ENCODE assay signal across 16 mouse cellular contexts in genomic region chr7:101286891-101287290, GRCm38 (mm10). TPM values are rescaled to one million over a fixed set of nuclear protein-coding genes. Genes with fewer than 3 reads are reported as not detected.
A peak's percentile ranks its signal among the peaks of the same experiment; 100 is the strongest.
DNase-seq lines count a peak whose midpoint lies in the region; ATAC-seq lines count a peak whose summit lies in the region.
"Had no signal": no experiment of that assay in that cellular context is flagged by ENCODE, and none has a peak within 500 bp of the region (broad histone marks: within the 10 kb centered on the region; RNA-seq: fewer than 3 reads in every experiment).

No protein-coding gene starts in this region.

- no peak overlapping the region for H3K4me3 ChIP-seq in embryonic facial prominence, embryonic 14.5 days (ENCODE audit: low read depth, low read length)
- no peak overlapping the region for H3K4me3 ChIP-seq in embryonic facial prominence, embryonic 10.5 days
- no peak overlapping the region for H3K4me3 ChIP-seq in kidney, embryonic 15.5 days (replicated peaks)
- H3K4me3 ChIP-seq in limb, embryonic 13.5 days: no peak overlapping the region
- H3K4me3 ChIP-seq in limb, embryonic 10.5 days: no peak overlapping the region
- H3K4me3 ChIP-seq: forebrain, embryonic 12.5 days; hindbrain, embryonic 10.5 days; hindbrain, embryonic 15.5 days had no signal

- no peaks in the 10 kb centered on the region for H3K4me1 ChIP-seq in embryonic facial prominence, embryonic 14.5 days (ENCODE audit: control insufficient read depth, insufficient read depth, low read length)
- no peaks in the 10 kb centered on the region for H3K4me1 ChIP-seq in embryonic facial prominence, embryonic 10.5 days
- no peaks in the 10 kb centered on the region for H3K4me1 ChIP-seq in kidney, embryonic 15.5 days
- H3K4me1 ChIP-seq in limb, embryonic 13.5 days: no peaks in the 10 kb centered on the region
- H3K4me1 ChIP-seq in limb, embryonic 10.5 days: no peaks in the 10 kb centered on the region
- H3K4me1 ChIP-seq: forebrain, embryonic 12.5 days; hindbrain, embryonic 10.5 days; hindbrain, embryonic 15.5 days had no signal

- DNase-seq in embryonic facial prominence, embryonic 14.5 days (ENCODE audit: low spot score): no peak
- DNase-seq in embryonic facial prominence, embryonic 10.5 days (ENCODE audit: low spot score): no peak
- no peak for DNase-seq in kidney, adult 11 months
- no peak for DNase-seq in limb, embryonic 10.5 days (ENCODE audit: low spot score)
- no peak for DNase-seq in gastrocnemius, postnatal 10 days
- DNase-seq: adrenal gland, postnatal 25 days; cerebellum, postnatal 10 days; gastrocnemius, postnatal 14 days; heart, postnatal 10 days had no signal

- H3K9ac ChIP-seq in embryonic facial prominence, embryonic 14.5 days (ENCODE audit: low read depth, low read length): no peak overlapping the region
- no peak overlapping the region for H3K9ac ChIP-seq in kidney, embryonic 15.5 days
- no peak overlapping the region for H3K9ac ChIP-seq in limb, embryonic 13.5 days
- H3K9ac ChIP-seq: forebrain, embryonic 12.5 days; hindbrain, embryonic 15.5 days had no signal

- no peaks in the 10 kb centered on the region for H3K27me3 ChIP-seq in embryonic facial prominence, embryonic 14.5 days (replicated peaks; ENCODE audit: control insufficient read depth, insufficient read depth, low read length)
- H3K27me3 ChIP-seq in embryonic facial prominence, embryonic 10.5 days (replicated peaks; ENCODE audit: low read depth, poor library complexity, severe bottlenecking): no peaks in the 10 kb centered on the region
- H3K27me3 ChIP-seq in kidney, embryonic 15.5 days: no peaks in the 10 kb centered on the region
- no peaks in the 10 kb centered on the region for H3K27me3 ChIP-seq in limb, embryonic 13.5 days
- no peaks in the 10 kb centered on the region for H3K27me3 ChIP-seq in limb, embryonic 10.5 days (ENCODE audit: low read depth, poor library complexity, severe bottlenecking)
- H3K27me3 ChIP-seq: forebrain, embryonic 12.5 days; hindbrain, embryonic 15.5 days had no signal

- H3K9me3 ChIP-seq in embryonic facial prominence, embryonic 14.5 days (ENCODE audit: control insufficient read depth, low read length): no peaks in the 10 kb centered on the region
- H3K9me3 ChIP-seq in embryonic facial prominence, embryonic 10.5 days: no peaks in the 10 kb centered on the region
- no peaks in the 10 kb centered on the region for H3K9me3 ChIP-seq in kidney, embryonic 15.5 days (replicated peaks)
- H3K9me3 ChIP-seq in limb, embryonic 13.5 days: no peaks in the 10 kb centered on the region
- H3K9me3 ChIP-seq in limb, embryonic 10.5 days (replicated peaks): no peaks in the 10 kb centered on the region
- H3K9me3 ChIP-seq: forebrain, embryonic 12.5 days; hindbrain, embryonic 10.5 days; hindbrain, embryonic 15.5 days had no signal

- H3K4me2 ChIP-seq in embryonic facial prominence, embryonic 14.5 days (ENCODE audit: low read depth, low read length): no peak overlapping the region
- H3K4me2 ChIP-seq in kidney, embryonic 15.5 days: no peak overlapping the region
- H3K4me2 ChIP-seq in limb, embryonic 13.5 days (replicated peaks): no peak overlapping the region
- H3K4me2 ChIP-seq: forebrain, embryonic 12.5 days; hindbrain, embryonic 15.5 days had no signal

- 0 out of 2 replicates have a peak overlapping the region, but pooled peaks have one; percentile 1 for H3K27ac ChIP-seq in embryonic facial prominence, embryonic 14.5 days (replicated peaks; ENCODE audit: low read depth, low read length)
- no peak overlapping the region for H3K27ac ChIP-seq in embryonic facial prominence, embryonic 10.5 days (replicated peaks)
- 0 out of 2 replicates have a peak overlapping the region, but pooled peaks have one; percentile 3 for H3K27ac ChIP-seq in kidney, embryonic 15.5 days
- H3K27ac ChIP-seq in limb, embryonic 13.5 days: peak overlapping the region; percentile 3; the same call in 1 of the 2 replicates
- H3K27ac ChIP-seq in limb, embryonic 10.5 days: no peak overlapping the region
- H3K27ac ChIP-seq: forebrain, embryonic 12.5 days; hindbrain, embryonic 10.5 days; hindbrain, embryonic 15.5 days had no signal

- peaks cover 60% of the 10 kb centered on the region for H3K36me3 ChIP-seq in embryonic facial prominence, embryonic 14.5 days (ENCODE audit: control insufficient read depth, insufficient read depth, low read length)
- peaks cover 65% of the 10 kb centered on the region for H3K36me3 ChIP-seq in embryonic facial prominence, embryonic 10.5 days (replicated peaks)
- peaks cover 76% of the 10 kb centered on the region for H3K36me3 ChIP-seq in kidney, embryonic 15.5 days
- H3K36me3 ChIP-seq in limb, embryonic 13.5 days: peaks cover 63% of the 10 kb centered on the region
- H3K36me3 ChIP-seq in limb, embryonic 10.5 days: peaks cover 71% of the 10 kb centered on the region

- WGBS in embryonic facial prominence, embryonic 14.5 days: 79% methylated on average over 4 of the region's 4 CpGs
- 82% methylated on average over 4 of the region's 4 CpGs for WGBS in embryonic facial prominence, embryonic 10.5 days
- 84% methylated on average over 4 of the region's 4 CpGs for WGBS in kidney, embryonic 15.5 days
- WGBS in limb, embryonic 13.5 days: 80% methylated on average over 4 of the region's 4 CpGs
- WGBS in limb, embryonic 10.5 days: 85% methylated on average over 4 of the region's 4 CpGs

- ATAC-seq in embryonic facial prominence, embryonic 14.5 days (ENCODE audit: low read depth): no peak
- ATAC-seq in kidney, embryonic 15.5 days (replicated peaks; ENCODE audit: low FRiP score): no peak
- no peak for ATAC-seq in limb, embryonic 13.5 days (ENCODE audit: low FRiP score, low read depth)
- ATAC-seq: forebrain, embryonic 16.5 days; inflammation-experienced regulatory T-cells, adult 6 months had no signal

RNA-seq across cellular contexts. Expression of gene Atg16l2, which starts 15.2 kb away (rescaled TPM):
- 9.7 and 10.5 TPM in 2 replicates for polyA plus RNA-seq in embryonic facial prominence, embryonic 14.5 days (2014; fragmentation: Nextera tagmentation; extraction: Ambion mirVana)
- polyA plus RNA-seq in embryonic facial prominence, embryonic 10.5 days (2016; fragmentation: Nextera tagmentation; extraction: Ambion mirVana): 13.1 and 15.1 TPM in 2 replicates
- 17.4 and 18.5 TPM in 2 replicates for polyA plus RNA-seq in kidney, embryonic 15.5 days (2015; fragmentation: Nextera tagmentation; extraction: Ambion mirVana)
- polyA plus RNA-seq in limb, embryonic 13.5 days (2015; fragmentation: Nextera tagmentation; extraction: Ambion mirVana): 21.4 and 24.5 TPM in 2 replicates
- polyA plus RNA-seq in limb, embryonic 10.5 days (2016; fragmentation: Nextera tagmentation; extraction: Ambion mirVana): 19.6 and 23.0 TPM in 2 replicates
- 10 to 100 TPM in 1 of 2 experiments, 1 to 10 TPM in 1; 5.4 to 10.0 TPM for total RNA-seq in gastrocnemius, postnatal 10 days (2021)

RNA-seq across cellular contexts. Expression of gene Stard10, which starts 30.0 kb away (rescaled TPM):
- 21.2 and 21.5 TPM in 2 replicates for polyA plus RNA-seq in embryonic facial prominence, embryonic 14.5 days (2014; fragmentation: Nextera tagmentation; extraction: Ambion mirVana)
- polyA plus RNA-seq in embryonic facial prominence, embryonic 10.5 days (2016; fragmentation: Nextera tagmentation; extraction: Ambion mirVana): 12.3 and 15.4 TPM in 2 replicates
- polyA plus RNA-seq in kidney, embryonic 15.5 days (2015; fragmentation: Nextera tagmentation; extraction: Ambion mirVana): 55.4 and 58.5 TPM in 2 replicates
- 19.9 and 22.3 TPM in 2 replicates for polyA plus RNA-seq in limb, embryonic 13.5 days (2015; fragmentation: Nextera tagmentation; extraction: Ambion mirVana)
- polyA plus RNA-seq in limb, embryonic 10.5 days (2016; fragmentation: Nextera tagmentation; extraction: Ambion mirVana): 10.1 and 11.7 TPM in 2 replicates
- 10 to 100 TPM; 16.0 to 16.3 TPM for total RNA-seq in gastrocnemius, postnatal 10 days (2021)

Comparison
In these comparisons a context has a peak if more than half of its experiments do, and no peak if none do; other contexts are left out.
1. H3K27ac ChIP-seq: peak in embryonic facial prominence, embryonic 14.5 days (single experiment), kidney, embryonic 15.5 days (single experiment) and limb, embryonic 13.5 days (single experiment); none in embryonic facial prominence, embryonic 10.5 days (single experiment) and limb, embryonic 10.5 days (single experiment).